Mouse (Mus musculus): ENCODE data around the gene Cpe. TPM values are rescaled to one million over a fixed set of nuclear protein-coding genes. Genes with fewer than 3 reads are reported as not detected.
A peak's percentile ranks its signal among the peaks of the same experiment; 100 is the strongest.

Gene Cpe
- polyA plus RNA-seq, 2 experiments from 2014 or later: 1.3 to 2.3 TPM

GRCm38 (mm10) chr8:64631761-64632160, 61.1 kb downstream of the Cpe start:
- no peak for ATAC-seq

GRCm38 (mm10) chr8:64629034-64629760, 63.7 kb downstream of the Cpe start:
- no peak for ATAC-seq

- ATAC-seq: no peak
Observed at GRCm38 (mm10) chr8:64628039-64628438, 64.8 kb downstream of the Cpe start.

GRCm38 (mm10) chr8:64624603-64625037, 68.2 kb downstream of the Cpe start:
- ATAC-seq: no peak

- ATAC-seq: no peak
Observed at GRCm38 (mm10) chr8:64620365-64621150, 72.3 kb downstream of the Cpe start.

GRCm38 (mm10) chr8:64619661-64620060, 73.2 kb downstream of the Cpe start:
- no peak for ATAC-seq

- peak; percentile 83 for ATAC-seq
Observed at GRCm38 (mm10) chr8:64618618-64619017, 74.2 kb downstream of the Cpe start.

- ATAC-seq: no peak
Observed at GRCm38 (mm10) chr8:64616566-64616965, 76.3 kb downstream of the Cpe start.

GRCm38 (mm10) chr8:64615459-64615858, 77.4 kb downstream of the Cpe start:
- ATAC-seq: peak; percentile 30

GRCm38 (mm10) chr8:64613663-64614062, 79.2 kb downstream of the Cpe start:
- ATAC-seq: no peak

- ATAC-seq: peak; percentile 72
Observed at GRCm38 (mm10) chr8:64611210-64611974, 81.5 kb downstream of the Cpe start.

- ATAC-seq: no peak
Observed at GRCm38 (mm10) chr8:64608931-64609330, 83.9 kb downstream of the Cpe start.

- ATAC-seq: no peak
Observed at GRCm38 (mm10) chr8:64606015-64606414, 86.8 kb downstream of the Cpe start.

GRCm38 (mm10) chr8:64598206-64598605, 94.6 kb downstream of the Cpe start:
- no peak for ATAC-seq

- ATAC-seq: peak; percentile 79
Observed at GRCm38 (mm10) chr8:64597042-64597970, 95.5 kb downstream of the Cpe start.

GRCm38 (mm10) chr8:64596396-64596795, 96.5 kb downstream of the Cpe start:
- no peak for ATAC-seq

- ATAC-seq: no peak
Observed at GRCm38 (mm10) chr8:64590456-64590855, 102.4 kb downstream of the Cpe start.

- no peak for ATAC-seq
Observed at GRCm38 (mm10) chr8:64582887-64583286, 110.0 kb downstream of the Cpe start.

GRCm38 (mm10) chr8:64578221-64578620, 114.6 kb downstream of the Cpe start:
- no peak for ATAC-seq

- ATAC-seq: no peak
Observed at GRCm38 (mm10) chr8:64575001-64575400, 117.9 kb downstream of the Cpe start.

GRCm38 (mm10) chr8:64548054-64548850, 144.6 kb downstream of the Cpe start:
- no peak for ATAC-seq

Measured in CD4-positive, CD25-positive, alpha-beta regulatory T cell, adult 4 months (primary cell).